Mouse (Mus musculus) limb, embryonic 15.5 days (tissue): ENCODE measurements at regions not wholly inside any gene's neighbourhood (a gene's known extent, or its start where the extent isn't known, plus 50 kb on each side); places are given as distances from the start of the nearest gene placed in this dataset.

Experiments used
- ATAC-seq: fragments of 200-750 bp; cut with Nextera tagmentation; 2 replicates; pipeline ENCODE4 v1.8.0; 2017; ENCODE audit warnings: low read depth, moderate TSS enrichment; ENCODE audit not compliant: insufficient number of reproducible peaks, low FRiP score, low TSS enrichment
- H3K27ac ChIP-seq: fragments of 300-500 bp; sonication (generic); 2 replicates; pipeline ENCODE4 v1.5.1; 2015; ENCODE audit warnings: moderate library complexity, mild to moderate bottlenecking, inconsistent platforms
- H3K27me3 ChIP-seq: fragments of 300-500 bp; sonication (generic); 2 replicates; pipeline ENCODE4 v1.6.1; 2015; ENCODE audit warnings: inconsistent platforms
- H3K36me3 ChIP-seq: fragments of 300-500 bp; sonication (generic); 2 replicates; pipeline ENCODE4 v1.6.1; 2015; ENCODE audit warnings: inconsistent platforms
- H3K4me1 ChIP-seq: fragments of 300-500 bp; sonication (generic); 2 replicates; pipeline ENCODE4 v1.6.1; 2015; ENCODE audit warnings: inconsistent platforms
- H3K4me2 ChIP-seq: fragments of 300-500 bp; sonication (generic); 2 replicates; pipeline ENCODE4 v1.6.1; 2015; ENCODE audit warnings: mild to moderate bottlenecking, inconsistent platforms
- H3K4me3 ChIP-seq: fragments of 300-500 bp; sonication (generic); 2 replicates; pipeline ENCODE4 v1.5.1; 2015; ENCODE audit warnings: mild to moderate bottlenecking, inconsistent platforms
- H3K9ac ChIP-seq: fragments of 300-500 bp; sonication (generic); 2 replicates; pipeline ENCODE4 v1.6.1; 2015; ENCODE audit warnings: inconsistent platforms
- H3K9me3 ChIP-seq: fragments of 300-500 bp; sonication (generic); 2 replicates; pipeline ENCODE4 v1.6.1; 2016; ENCODE audit warnings: inconsistent platforms
- WGBS: fragments of 180-500 bp; shearing (Covaris S2); methylation state at CpG from one replicate; pipeline ENCODE4 v1.1.7; 2015; 5-methylcytosine and 5-hydroxymethylcytosine counted together

DNA sequence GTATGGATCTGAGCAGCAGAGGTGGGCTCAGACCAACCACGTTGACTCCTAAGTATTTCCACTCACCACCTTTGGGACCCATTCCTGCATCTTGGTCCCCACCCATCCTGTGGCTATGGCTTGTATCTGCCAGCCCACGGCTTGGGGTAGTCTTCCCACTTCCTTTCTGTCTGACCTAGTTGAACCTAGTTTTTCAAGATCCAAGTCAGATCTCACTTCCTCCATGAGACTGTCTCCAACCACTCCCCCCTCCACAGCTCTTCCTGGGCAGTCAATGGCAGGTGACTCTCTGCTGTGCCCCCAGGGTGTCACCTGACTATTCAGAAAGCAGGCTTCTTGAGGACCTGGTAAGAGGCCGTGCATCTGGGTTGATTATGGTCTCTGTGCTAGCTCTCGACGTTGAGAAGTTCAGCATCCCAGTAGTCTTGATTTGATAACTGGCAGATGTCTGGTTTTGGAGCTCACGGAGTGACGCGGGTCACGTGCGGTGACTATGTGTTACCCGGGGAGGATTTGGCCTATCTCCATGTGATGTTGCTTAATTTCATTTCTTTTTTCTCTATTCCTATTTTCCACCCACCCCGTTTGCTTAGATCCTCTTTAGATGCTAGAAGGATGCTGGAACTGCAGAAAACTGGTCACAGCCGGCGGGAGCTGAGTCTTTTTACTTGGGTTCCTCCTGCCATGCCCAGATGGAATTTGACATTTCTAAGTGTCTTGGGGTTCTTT lies 147.5 kb upstream of the Mrps10 start:
- Histone ChIP-seq H3K9me3 (no peaks in the 10 kb centered on the region), H3K27me3 (no peaks in the 10 kb centered on the region), H3K9ac (no peak overlapping the region), H3K27ac (no peak overlapping the region), H3K36me3 (0 out of 2 replicates have a peak, but pooled peaks cover 3% of the 10 kb centered on the region), H3K4me1 (peaks cover 16% of the 10 kb centered on the region; the same call in 1 of the 2 replicates), H3K4me3 (no peak overlapping the region), H3K4me2 (no peak overlapping the region)
- ATAC-seq, result no peak
- WGBS, result 87% methylated on average over 14 of the region's 14 CpGs

DNA sequence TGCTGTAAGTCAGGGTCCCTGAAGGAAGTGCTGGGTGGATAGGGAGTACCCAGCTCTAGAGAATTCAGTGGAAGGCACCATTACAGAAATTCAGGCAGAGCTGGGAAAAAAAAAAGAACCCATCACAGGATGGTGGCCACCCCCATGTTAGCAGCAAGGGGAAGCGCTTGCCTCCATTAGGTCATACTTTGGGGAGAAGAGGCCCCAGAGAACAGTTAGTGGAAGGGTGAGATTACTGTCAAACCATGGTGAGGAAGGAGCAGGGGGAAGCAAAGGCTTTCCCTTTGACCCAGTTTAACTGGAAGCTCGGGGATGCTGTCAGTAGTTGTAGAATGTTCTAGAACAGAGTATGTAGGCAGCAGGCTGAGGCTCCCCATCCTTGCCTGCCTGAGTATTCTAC lies 148.8 kb upstream of the Mrps10 start:
- ATAC-seq, result no peak
- Histone ChIP-seq H3K4me1 (0 out of 2 replicates have a peak, but pooled peaks cover 5% of the 10 kb centered on the region), H3K9me3 (no peaks in the 10 kb centered on the region), H3K27me3 (no peaks in the 10 kb centered on the region), H3K4me3 (no peak overlapping the region), H3K36me3 (0 out of 2 replicates have a peak, but pooled peaks cover 3% of the 10 kb centered on the region), H3K27ac (no peak overlapping the region), H3K4me2 (no peak overlapping the region), H3K9ac (no peak overlapping the region)
- 91% methylated on average over 2 of the region's 2 CpGs for WGBS

DNA sequence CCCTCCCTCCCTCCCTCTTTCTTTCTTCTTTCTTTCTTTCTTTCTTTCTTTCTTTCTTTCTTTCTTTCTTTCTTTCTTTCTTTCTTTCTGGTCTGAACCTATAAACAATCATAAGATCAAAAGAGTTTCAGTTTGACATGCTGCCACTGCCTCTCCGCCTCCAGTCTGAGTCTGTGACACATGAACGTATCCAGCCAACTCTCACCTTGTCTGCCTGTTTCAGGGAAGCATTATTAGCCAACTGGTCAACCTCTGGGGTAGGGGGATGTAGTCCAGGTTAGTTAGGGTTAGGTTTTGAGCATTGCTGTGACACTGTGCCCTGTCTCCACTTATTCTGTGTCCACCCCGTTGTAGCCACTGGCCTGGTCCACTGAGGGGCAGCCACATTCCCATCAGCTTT lies 152.2 kb upstream of the Mrps10 start:
- no peaks in the 10 kb centered on the region for H3K27me3 ChIP-seq
- no peak overlapping the region for H3K27ac ChIP-seq
- H3K4me1 ChIP-seq, result 0 out of 2 replicates have a peak, but pooled peaks cover 5% of the 10 kb centered on the region
- H3K9ac ChIP-seq, result no peak overlapping the region
- H3K9me3 ChIP-seq, result no peaks in the 10 kb centered on the region
- H3K4me3 ChIP-seq, result no peak overlapping the region
- ATAC-seq, result no peak
- no peaks in the 10 kb centered on the region for H3K36me3 ChIP-seq
- H3K4me2 ChIP-seq, result no peak overlapping the region
- WGBS, result 78% methylated on average over 3 of the region's 3 CpGs

DNA sequence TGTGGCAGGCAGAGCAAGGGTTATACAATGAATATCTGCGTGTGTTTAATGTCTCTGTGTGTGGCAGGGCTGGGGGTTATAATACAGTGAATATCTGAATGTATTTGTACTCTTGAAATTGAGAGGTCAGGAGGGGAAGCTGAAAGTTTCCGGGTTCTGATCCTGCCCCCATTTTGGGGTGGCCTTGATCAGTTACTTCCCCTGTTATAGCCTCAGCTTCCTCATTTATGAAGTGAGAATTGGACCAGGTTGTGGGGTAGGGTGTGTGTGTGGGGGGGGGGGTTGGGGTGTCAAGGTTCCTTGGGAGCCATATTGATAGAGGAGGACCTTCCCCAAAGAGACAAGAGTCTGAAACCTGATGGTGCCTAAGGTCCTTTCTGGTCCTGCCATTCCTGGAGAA lies 152.8 kb upstream of the Mrps10 start:
- 85% methylated on average over 2 of the region's 2 CpGs for WGBS
- Histone ChIP-seq H3K9me3 (no peaks in the 10 kb centered on the region), H3K4me3 (no peak overlapping the region), H3K4me2 (no peak overlapping the region), H3K9ac (no peak overlapping the region), H3K4me1 (0 out of 2 replicates have a peak, but pooled peaks cover 5% of the 10 kb centered on the region), H3K27ac (no peak overlapping the region), H3K36me3 (no peaks in the 10 kb centered on the region), H3K27me3 (no peaks in the 10 kb centered on the region)
- no peak for ATAC-seq

DNA sequence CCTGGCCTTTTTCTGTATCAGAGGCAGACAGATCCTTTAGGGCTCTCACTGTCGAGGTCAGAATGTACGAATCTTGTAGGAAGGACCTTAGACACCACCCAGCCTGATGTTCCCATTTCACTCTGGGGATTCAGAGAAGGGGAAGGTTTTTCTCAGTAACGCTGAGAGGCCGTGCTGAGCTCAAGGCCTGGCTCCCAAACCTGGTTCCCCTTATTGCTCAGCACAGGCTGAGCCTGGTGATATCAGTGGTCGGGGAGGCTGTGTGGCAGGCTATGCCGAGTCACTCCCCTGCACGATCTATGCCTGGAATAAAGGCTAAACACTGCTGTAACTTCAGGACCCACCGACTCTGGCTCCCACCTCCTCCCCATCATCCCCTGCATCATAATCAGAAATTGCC lies 154.6 kb upstream of the Mrps10 start:
- WGBS, result 96% methylated on average over 8 of the region's 8 CpGs
- Histone ChIP-seq H3K36me3 (no peaks in the 10 kb centered on the region), H3K4me1 (0 out of 2 replicates have a peak, but pooled peaks cover 5% of the 10 kb centered on the region), H3K4me2 (no peak overlapping the region), H3K27ac (no peak overlapping the region), H3K4me3 (no peak overlapping the region), H3K9ac (no peak overlapping the region), H3K27me3 (no peaks in the 10 kb centered on the region), H3K9me3 (no peaks in the 10 kb centered on the region)
- ATAC-seq, result no peak

DNA sequence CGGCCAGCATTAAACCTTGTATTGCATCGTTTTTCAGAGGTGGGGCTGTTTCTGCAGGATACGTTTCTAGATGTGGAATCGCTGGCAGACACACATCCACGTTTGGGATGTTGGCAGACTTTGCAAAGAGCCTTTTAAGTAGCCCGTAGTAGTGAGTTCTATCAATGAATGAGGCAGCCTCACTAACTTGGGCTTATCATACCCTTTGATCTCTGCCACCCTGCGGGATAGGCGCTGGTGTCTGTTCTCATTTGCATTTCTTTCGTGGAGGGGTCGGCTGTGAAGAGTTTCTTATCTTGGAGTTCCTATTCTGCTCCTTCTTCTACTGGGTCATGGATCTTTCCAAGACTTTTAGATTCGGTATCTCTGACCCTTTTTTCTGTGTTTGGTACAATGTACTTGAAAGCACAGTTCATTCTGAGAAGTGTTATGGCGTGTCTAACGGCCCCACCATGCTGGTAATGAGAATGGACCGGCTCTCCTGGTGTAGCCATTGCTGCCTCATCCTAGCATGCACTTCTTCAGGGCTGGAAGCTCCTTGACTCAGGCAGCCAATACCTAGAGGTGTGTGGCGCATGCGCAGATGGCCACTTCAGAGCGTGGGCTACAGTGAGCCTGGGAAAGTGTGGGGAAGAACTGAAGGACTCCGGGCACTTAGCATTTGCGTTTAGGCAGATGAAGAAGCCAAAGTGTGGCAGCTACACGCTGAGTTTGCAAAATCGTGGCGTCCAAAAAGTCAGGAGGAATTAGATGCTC lies 158.1 kb upstream of the Mrps10 start:
- Histone ChIP-seq H3K36me3 (0 out of 2 replicates have a peak, but pooled peaks cover 2% of the 10 kb centered on the region), H3K4me1 (no peaks in the 10 kb centered on the region), H3K4me2 (no peak overlapping the region), H3K27ac (no peak overlapping the region), H3K4me3 (no peak overlapping the region), H3K9ac (no peak overlapping the region), H3K9me3 (no peaks in the 10 kb centered on the region), H3K27me3 (no peaks in the 10 kb centered on the region)
- ATAC-seq, result no peak
- 68% methylated on average over 22 of the region's 22 CpGs for WGBS

DNA sequence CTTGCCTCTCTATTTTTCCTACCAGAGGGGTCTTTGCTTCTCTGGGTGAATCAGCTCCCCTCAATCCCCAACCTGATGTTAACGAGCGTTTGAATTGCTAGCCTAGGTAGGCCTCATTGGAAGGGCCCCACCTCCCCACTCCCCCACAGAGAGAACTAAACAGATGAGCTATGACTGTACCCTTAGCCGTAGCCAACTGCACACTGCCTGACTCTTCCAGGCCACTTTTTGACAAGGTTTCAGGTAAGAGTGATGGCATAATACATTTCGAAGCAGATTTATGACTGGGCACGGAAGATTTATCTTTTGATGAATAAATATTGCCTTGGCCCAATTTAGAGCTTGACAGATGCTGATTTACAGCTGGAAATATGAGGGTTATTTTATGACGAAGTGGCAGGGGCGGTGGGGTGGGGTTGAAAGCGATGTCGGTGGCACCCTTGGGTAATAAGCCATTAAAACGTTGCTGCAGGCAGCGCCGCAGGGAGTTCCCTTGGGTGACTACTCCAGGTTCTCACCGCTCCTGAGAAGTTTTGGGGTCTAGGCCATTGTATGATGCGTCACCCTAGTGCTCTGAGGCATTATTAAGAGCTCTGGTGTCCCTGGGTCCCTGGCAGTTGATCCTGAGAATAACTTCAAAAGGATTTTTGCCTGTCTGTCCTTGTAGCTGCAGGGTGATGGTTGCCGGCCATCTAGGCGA lies 159.7 kb upstream of the Mrps10 start:
- no peak for ATAC-seq
- H3K27me3 ChIP-seq, result no peaks in the 10 kb centered on the region
- H3K4me3 ChIP-seq, result no peak overlapping the region
- no peak overlapping the region for H3K9ac ChIP-seq
- H3K27ac ChIP-seq, result no peak overlapping the region
- no peaks in the 10 kb centered on the region for H3K9me3 ChIP-seq
- H3K4me2 ChIP-seq, result no peak overlapping the region
- WGBS, result 68% methylated on average over 16 of the region's 16 CpGs
- 0 out of 2 replicates have a peak, but pooled peaks cover 2% of the 10 kb centered on the region for H3K36me3 ChIP-seq
- 0 out of 2 replicates have a peak, but pooled peaks cover under 1% of the 10 kb centered on the region for H3K4me1 ChIP-seq

DNA sequence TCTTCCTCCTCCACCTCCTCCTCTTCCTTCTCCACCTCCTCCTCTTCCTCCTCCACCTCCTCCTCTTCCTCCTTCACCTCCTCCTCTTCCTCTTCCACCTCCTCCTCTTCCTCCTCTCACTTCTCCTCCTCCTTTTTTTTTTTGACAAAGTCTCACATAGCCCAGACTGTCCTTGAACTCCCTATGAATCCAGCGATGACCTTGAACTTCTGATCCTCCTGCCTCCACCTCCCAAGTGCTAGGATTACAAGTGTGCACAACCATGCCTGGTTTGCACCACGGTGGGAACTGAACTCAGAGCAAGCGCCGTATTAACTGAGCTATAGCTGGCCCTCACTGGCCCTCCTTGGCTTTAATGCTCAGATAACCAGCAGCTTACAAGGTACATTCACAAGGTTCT lies 161.2 kb upstream of the Mrps10 start:
- Histone ChIP-seq H3K27ac (no peak overlapping the region), H3K9ac (no peak overlapping the region), H3K4me1 (0 out of 2 replicates have a peak, but pooled peaks cover 4% of the 10 kb centered on the region), H3K27me3 (no peaks in the 10 kb centered on the region), H3K4me2 (no peak overlapping the region), H3K9me3 (no peaks in the 10 kb centered on the region), H3K4me3 (no peak overlapping the region), H3K36me3 (0 out of 2 replicates have a peak, but pooled peaks cover 2% of the 10 kb centered on the region)
- ATAC-seq, result no peak
- 95% methylated on average over 4 of the region's 4 CpGs for WGBS

DNA sequence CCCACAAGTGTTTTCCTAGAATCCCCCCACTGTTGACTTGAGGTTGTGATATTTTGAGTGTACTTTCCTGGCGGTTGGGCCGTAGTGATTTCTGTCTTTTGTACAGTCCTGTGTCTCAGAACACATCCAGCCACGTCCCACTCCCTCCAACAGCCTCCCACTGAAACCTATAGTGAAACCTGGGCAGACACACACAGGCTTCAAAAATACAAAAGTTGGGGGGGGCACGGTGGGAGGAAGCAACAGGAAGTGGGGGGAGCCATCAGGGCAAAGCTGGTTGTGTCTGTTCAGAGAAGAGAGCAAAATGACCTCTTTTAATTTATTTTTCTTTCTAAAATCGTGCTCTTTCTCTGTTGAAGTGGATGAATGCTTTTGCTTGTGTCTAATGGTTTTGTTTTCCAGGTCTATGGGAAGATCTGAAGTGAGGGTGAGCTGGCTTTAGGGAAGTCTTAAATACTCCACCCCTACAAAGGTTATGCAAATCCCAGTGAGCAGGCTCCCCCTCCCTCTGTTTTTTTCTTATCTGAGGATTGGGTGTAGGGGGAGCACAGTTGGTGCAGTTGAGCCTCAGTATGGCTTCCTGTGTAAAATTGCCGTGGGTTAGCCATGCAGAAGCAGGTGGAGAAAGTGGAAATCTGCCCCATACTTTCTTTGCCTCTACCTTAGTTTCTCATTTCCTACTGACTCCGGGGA lies 164.1 kb upstream of the Mrps10 start:
- H3K9me3 ChIP-seq, result no peaks in the 10 kb centered on the region
- H3K9ac ChIP-seq, result no peak overlapping the region
- ATAC-seq, result no peak
- H3K4me1 ChIP-seq, result 0 out of 2 replicates have a peak, but pooled peaks cover 4% of the 10 kb centered on the region
- 70% methylated on average over 7 of the region's 7 CpGs for WGBS
- H3K4me2 ChIP-seq, result no peak overlapping the region
- H3K27me3 ChIP-seq, result no peaks in the 10 kb centered on the region
- no peak overlapping the region for H3K27ac ChIP-seq
- no peak overlapping the region for H3K4me3 ChIP-seq
- H3K36me3 ChIP-seq, result 0 out of 2 replicates have a peak, but pooled peaks cover 2% of the 10 kb centered on the region

DNA sequence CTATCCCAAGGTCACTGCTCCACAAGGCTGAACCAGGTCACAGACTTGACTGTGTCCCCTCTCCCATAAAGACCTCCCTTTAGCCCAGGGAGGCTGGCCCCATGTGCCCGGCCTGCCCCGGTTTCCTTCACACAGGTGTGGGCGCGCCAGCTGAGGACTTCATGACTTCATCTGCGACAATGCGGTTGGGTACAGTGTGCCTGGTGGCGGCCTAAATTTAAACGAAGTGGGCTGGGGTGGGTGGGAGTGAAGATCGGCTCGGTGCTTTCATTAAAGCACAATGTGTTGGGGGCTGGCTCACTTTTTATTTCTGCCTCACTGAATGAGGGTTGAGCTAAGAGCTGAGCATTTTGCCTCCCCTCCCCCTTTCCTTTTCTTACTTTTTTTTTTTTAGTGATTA lies 169.5 kb upstream of the Mrps10 start:
- Histone ChIP-seq H3K27ac (no peak overlapping the region), H3K4me1 (peaks cover 29% of the 10 kb centered on the region)

DNA sequence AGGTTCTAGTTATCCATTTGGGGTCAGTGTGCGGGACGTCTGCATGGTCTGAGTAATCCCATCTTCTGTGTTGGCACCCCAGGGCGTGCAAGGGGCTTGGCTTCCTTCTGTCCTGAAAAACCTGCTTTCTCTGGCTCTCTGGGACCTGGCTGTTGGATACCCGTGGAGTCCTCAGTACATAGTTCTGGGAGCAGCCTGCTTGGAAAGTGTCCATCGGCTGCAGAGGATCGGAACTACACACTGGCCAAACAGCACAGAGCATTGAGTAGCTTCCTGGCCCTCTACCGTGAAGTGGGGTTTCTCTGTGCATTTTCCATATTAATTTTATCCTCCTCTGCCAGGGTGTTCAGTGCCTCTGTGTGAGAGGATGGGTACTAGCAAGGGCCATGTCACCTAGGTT lies 170.7 kb upstream of the Mrps10 start:
- Histone ChIP-seq H3K27ac (no peak overlapping the region; the same call in 1 of the 2 replicates), H3K9ac (no peak overlapping the region), H3K27me3 (no peaks in the 10 kb centered on the region), H3K4me2 (no peak overlapping the region), H3K9me3 (no peaks in the 10 kb centered on the region), H3K4me3 (no peak overlapping the region), H3K36me3 (peaks cover 11% of the 10 kb centered on the region), H3K4me1 (peaks cover 25% of the 10 kb centered on the region)
- WGBS, result 39% methylated on average over 7 of the region's 7 CpGs
- ATAC-seq, result no peak

More for the DNA sequence above, 169.5 kb upstream of the Mrps10 start:
- Histone ChIP-seq H3K4me2 (no peak overlapping the region), H3K36me3 (peaks cover under 1% of the 10 kb centered on the region; the same call in 1 of the 2 replicates), H3K27me3 (no peaks in the 10 kb centered on the region), H3K9me3 (no peaks in the 10 kb centered on the region), H3K4me3 (no peak overlapping the region), H3K9ac (no peak overlapping the region)
- no peak for ATAC-seq
- WGBS, result 78% methylated on average over 10 of the region's 10 CpGs
